Mouse (Mus musculus): ENCODE results near the gene Acsm2.

Acsm2 gene

GRCm38 (mm10) chr7:119554040-119554439 lies at the start of gene Acsm2:
Gene Acsm2 (plus strand): TSS chr7:119554340.
- no peak for DNase-seq (ENCODE audit: low read depth, low spot score)

GRCm38 (mm10) chr7:119511143-119511542 lies 43.0 kb upstream of the Acsm2 start:
- DNase-seq (ENCODE audit: low read depth, low spot score): no peak

GRCm38 (mm10) chr7:119513056-119513455 lies 41.1 kb upstream of the Acsm2 start:
- no peak for DNase-seq (ENCODE audit: low read depth, low spot score)

- peak; percentile 14 for DNase-seq (ENCODE audit: low read depth, low spot score)
Observed at GRCm38 (mm10) chr7:119515492-119516271, 38.5 kb upstream of the Acsm2 start.

- DNase-seq (ENCODE audit: low read depth, low spot score): no peak
Observed at GRCm38 (mm10) chr7:119516272-119516558, 37.9 kb upstream of the Acsm2 start.

- DNase-seq (ENCODE audit: low read depth, low spot score): no peak
Observed at GRCm38 (mm10) chr7:119519163-119519562, 35.0 kb upstream of the Acsm2 start, which contains the start of gene Acsm5. Gene Acsm5 (plus strand): TSS chr7:119519463.

GRCm38 (mm10) chr7:119519654-119520053 lies 34.5 kb upstream of the Acsm2 start:
- peak; percentile 11 for DNase-seq (ENCODE audit: low read depth, low spot score)

GRCm38 (mm10) chr7:119521816-119522215 lies 32.3 kb upstream of the Acsm2 start:
- DNase-seq (ENCODE audit: low read depth, low spot score): no peak

- DNase-seq (ENCODE audit: low read depth, low spot score): no peak
Observed at GRCm38 (mm10) chr7:119522385-119522784, 31.8 kb upstream of the Acsm2 start.

- DNase-seq (ENCODE audit: low read depth, low spot score): no peak
Observed at GRCm38 (mm10) chr7:119523389-119523788, 30.8 kb upstream of the Acsm2 start, which contains the start of gene Pdilt. Gene Pdilt (minus strand): TSS chr7:119523489.

- DNase-seq (ENCODE audit: low read depth, low spot score): no peak
Observed at GRCm38 (mm10) chr7:119525881-119526281, 28.3 kb upstream of the Acsm2 start.

- no peak for DNase-seq (ENCODE audit: low read depth, low spot score)
Observed at GRCm38 (mm10) chr7:119526486-119526885, 27.7 kb upstream of the Acsm2 start.

- DNase-seq (ENCODE audit: low read depth, low spot score): no peak
Observed at GRCm38 (mm10) chr7:119527135-119527534, 27.0 kb upstream of the Acsm2 start.

- no peak for DNase-seq (ENCODE audit: low read depth, low spot score)
Observed at GRCm38 (mm10) chr7:119527548-119527947, 26.6 kb upstream of the Acsm2 start.

- DNase-seq (ENCODE audit: low read depth, low spot score): no peak
Observed at GRCm38 (mm10) chr7:119528617-119529016, 25.5 kb upstream of the Acsm2 start.

GRCm38 (mm10) chr7:119532924-119533323 lies 21.2 kb upstream of the Acsm2 start:
- DNase-seq (ENCODE audit: low read depth, low spot score): no peak

- DNase-seq (ENCODE audit: low read depth, low spot score): no peak
Observed at GRCm38 (mm10) chr7:119534389-119534788, 19.8 kb upstream of the Acsm2 start.

- DNase-seq (ENCODE audit: low read depth, low spot score): no peak
Observed at GRCm38 (mm10) chr7:119542445-119542844, 11.7 kb upstream of the Acsm2 start.

GRCm38 (mm10) chr7:119545572-119545971 lies 8.6 kb upstream of the Acsm2 start:
- no peak for DNase-seq (ENCODE audit: low read depth, low spot score)

GRCm38 (mm10) chr7:119550471-119551222 lies 3.5 kb upstream of the Acsm2 start:
- DNase-seq (ENCODE audit: low read depth, low spot score): no peak

- no peak for DNase-seq (ENCODE audit: low read depth, low spot score)
Observed at GRCm38 (mm10) chr7:119559789-119560451, 5.8 kb downstream of the Acsm2 start.

GRCm38 (mm10) chr7:119560452-119560835 lies 6.3 kb downstream of the Acsm2 start:
- no peak for DNase-seq (ENCODE audit: low read depth, low spot score)

Data from A20 (cell line).